Mouse (Mus musculus) fibroblast of lung, adult 2 months (primary cell): ENCODE measurements around the gene Dnajc8.
"Not testable (repeated sequence)": the region's sequence is repeated elsewhere in the genome, so short reads cannot be mapped to it uniquely, and the experiment has no call there.

Source experiments
- DNase-seq: peaks from one replicate; pipeline ENCODE4 v3.0.0-alpha.2; 2011; ENCODE audit warnings: low read depth

Gene Dnajc8

GRCm38 (mm10) chr4:132567361-132567779, 32.0 kb downstream of the Dnajc8 start:
- no peak for DNase-seq

- DNase-seq = no peak
Observed at GRCm38 (mm10) chr4:132569115-132569514, 33.8 kb downstream of the Dnajc8 start.

- no peak for DNase-seq
Observed at GRCm38 (mm10) chr4:132571190-132571589, 35.8 kb downstream of the Dnajc8 start.

GRCm38 (mm10) chr4:132573327-132573726, 38.0 kb downstream of the Dnajc8 start:
- DNase-seq = no peak

GRCm38 (mm10) chr4:132574809-132575347, 39.5 kb downstream of the Dnajc8 start:
- no peak for DNase-seq

GRCm38 (mm10) chr4:132583781-132584180, 48.4 kb downstream of the Dnajc8 start:
- DNase-seq = no peak

GRCm38 (mm10) chr4:132584975-132585374, 49.6 kb downstream of the Dnajc8 start:
- no peak for DNase-seq

- DNase-seq = no peak
Observed at GRCm38 (mm10) chr4:132586282-132586681, 50.9 kb downstream of the Dnajc8 start.

- DNase-seq = peak; percentile 79
Observed at GRCm38 (mm10) chr4:132588512-132588911, 53.2 kb downstream of the Dnajc8 start.

- DNase-seq = no peak
Observed at GRCm38 (mm10) chr4:132590642-132591041, 55.3 kb downstream of the Dnajc8 start.

- DNase-seq = no peak
Observed at GRCm38 (mm10) chr4:132592958-132593357, 57.6 kb downstream of the Dnajc8 start.

- DNase-seq = no peak
Observed at GRCm38 (mm10) chr4:132594191-132594590, 58.8 kb downstream of the Dnajc8 start.

- no peak for DNase-seq
Observed at GRCm38 (mm10) chr4:132598861-132599260, 63.5 kb downstream of the Dnajc8 start.

GRCm38 (mm10) chr4:132599764-132600163, 64.4 kb downstream of the Dnajc8 start:
- DNase-seq = no peak

GRCm38 (mm10) chr4:132600465-132600864, 65.1 kb downstream of the Dnajc8 start:
- no peak for DNase-seq

GRCm38 (mm10) chr4:132601242-132601641, 65.9 kb downstream of the Dnajc8 start:
- DNase-seq = not testable (repeated sequence)
